Mouse (Mus musculus) megakaryocyte, adult 5-6 weeks (primary cell): Measurements from ENCODE around the gene Olfr1054. TPM values are rescaled to one million over a fixed set of nuclear protein-coding genes. Genes with fewer than 3 reads are reported as not detected.
"Not testable (repeated sequence)": the region's sequence is repeated elsewhere in the genome, so short reads cannot be mapped to it uniquely, and the experiment has no call there.

Source experiments
- ATAC-seq: 2 replicates; pipeline ENCODE4 v1.8.0; 2016; ENCODE audit warnings: mild to moderate bottlenecking, inconsistent platforms; ENCODE audit not compliant: poor library complexity, severe bottlenecking
- total RNA-seq, 2 experiments: library from RNA; stranded (forward) in 1 of 2; stranded (reverse) in 1 of 2; fragments of 153-499, 151-499 nt in 1 of 2; fragments of 221-1000, 200-1000 nt in 1 of 2; gene quantifications; 2 replicates each; pipeline versions ENCODE4 v1.2.3 to v1.2.4; 2015 to 2017

Olfr1054 gene
- not detected in 2 replicates for total RNA-seq (2015)
- total RNA-seq (2017), result not detected in 2 replicates

DNA sequence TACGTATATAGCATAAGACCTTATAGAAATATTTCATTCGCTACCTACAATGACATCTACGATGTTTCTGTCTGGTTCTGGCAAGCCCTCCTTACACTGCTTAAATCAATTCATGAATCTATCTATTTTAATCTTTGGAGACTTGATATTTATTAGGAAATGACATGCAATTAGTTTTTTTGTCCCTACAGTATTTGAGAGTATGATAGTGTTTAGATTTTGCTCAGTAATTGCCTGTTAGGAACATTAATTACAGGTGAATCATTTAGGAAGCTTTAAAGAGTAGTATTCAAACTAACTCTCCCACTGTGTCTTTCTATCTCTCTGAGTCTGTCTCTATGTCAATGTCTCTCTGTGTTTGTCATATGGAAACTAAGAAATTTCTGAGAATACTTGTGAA is at the start of gene Olfr1054:
Olfr1054 (minus strand) TSS at position 101 of the 400 bp plus-strand sequence.
- no peak for ATAC-seq

DNA sequence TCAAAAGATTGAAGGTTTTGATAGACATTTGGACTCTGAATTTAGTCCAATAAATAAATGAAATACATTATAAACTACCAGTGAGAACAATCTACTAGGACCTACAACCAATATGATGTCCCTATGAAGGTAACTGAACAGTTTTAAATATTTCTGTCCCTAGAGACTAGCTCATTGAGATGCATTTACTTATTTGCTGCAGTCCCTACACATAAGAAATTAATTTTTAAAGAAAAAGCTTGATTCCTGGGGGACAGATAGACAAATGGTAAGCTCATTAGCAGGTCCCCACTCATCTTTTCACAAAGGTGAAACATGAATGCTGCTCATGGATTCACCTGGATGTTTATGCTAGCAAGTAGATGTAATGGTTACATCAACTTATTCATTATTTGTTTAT is 43.1 kb upstream of the Olfr1054 start, which contains the start of gene Olfr1057:
Olfr1057 (minus strand) TSS at position 101 of the 400 bp plus-strand sequence.
- ATAC-seq, result no peak

DNA sequence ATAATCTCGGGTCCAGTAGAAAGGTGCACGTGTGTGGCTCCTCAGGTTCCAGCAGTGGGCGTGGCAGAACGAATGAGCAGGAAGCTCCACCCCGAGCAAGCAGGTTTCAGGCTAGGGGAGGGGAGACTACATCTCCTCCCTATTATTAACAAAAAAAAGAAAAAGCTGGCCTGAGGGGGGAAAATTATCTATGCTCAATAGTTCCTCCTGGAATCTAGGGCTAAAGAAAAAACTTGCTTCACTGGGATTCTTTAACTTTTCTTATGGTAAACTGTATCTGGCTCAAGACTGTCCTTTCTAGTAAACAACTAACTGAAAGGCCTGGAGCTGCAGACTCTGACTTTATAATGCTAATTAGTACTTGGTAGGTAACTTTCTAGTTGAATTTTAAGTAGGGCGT is 31.1 kb upstream of the Olfr1054 start:
- ATAC-seq, result not testable (repeated sequence)

- ATAC-seq, result no peak
These were observed 27.1 kb upstream of the Olfr1054 start, which contains the start of gene Olfr1056 for GRCm38 (mm10) chr2:86362369-86362768. Olfr1056 (minus strand) TSS chr2:86362469.

DNA sequence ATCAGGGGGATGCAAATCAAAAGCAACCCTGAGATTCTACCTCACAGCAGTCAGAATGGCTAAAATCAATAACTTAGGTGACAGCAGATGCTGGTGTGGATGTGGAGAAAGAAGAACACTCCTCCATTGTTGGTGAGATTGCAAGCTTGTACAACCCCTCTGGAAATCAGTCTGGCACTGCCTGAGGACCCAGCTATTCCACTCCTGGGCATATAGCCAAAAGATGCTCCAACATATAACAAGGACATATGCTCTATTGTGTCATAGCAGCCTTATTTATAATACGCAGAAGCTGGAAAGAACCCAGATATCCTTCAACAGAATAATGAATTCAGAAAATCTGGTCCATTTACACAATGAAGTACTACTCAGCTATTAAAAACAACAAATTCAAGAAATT is 16.5 kb upstream of the Olfr1054 start:
- ATAC-seq, result not testable (repeated sequence)

- no peak for ATAC-seq
These were observed 15.0 kb upstream of the Olfr1054 start, which contains the start of gene Olfr1055 for GRCm38 (mm10) chr2:86350184-86350583. Olfr1055 (minus strand) TSS chr2:86350284.

DNA sequence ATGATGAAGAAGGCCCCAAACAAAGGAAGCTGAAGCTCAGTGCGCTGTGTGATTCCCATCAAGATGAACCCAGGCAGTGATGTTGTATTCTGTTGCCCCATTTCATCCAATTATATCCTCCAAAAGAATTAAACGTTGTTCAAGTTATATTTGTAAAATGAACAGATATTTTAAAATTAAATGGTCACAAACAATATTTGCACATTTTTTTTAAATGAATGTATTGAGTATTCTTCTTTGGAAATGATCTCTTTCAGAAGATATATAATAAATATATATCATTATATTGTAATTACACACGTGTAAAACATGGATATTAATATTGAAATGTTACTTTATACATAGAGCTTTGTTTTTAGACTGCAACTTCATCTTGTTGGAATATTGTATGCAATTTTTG is 20.0 kb downstream of the Olfr1054 start, which contains the start of gene Olfr1053:
Olfr1053 (minus strand) TSS at position 101 of the 400 bp plus-strand sequence.
- no peak for ATAC-seq

- ATAC-seq, result no peak
These were observed 43.1 kb downstream of the Olfr1054 start, which contains the start of gene Olfr1052 for GRCm38 (mm10) chr2:86292155-86292554. Olfr1052 (plus strand) TSS chr2:86292455.

Other genes starting within 250 kb of the Olfr1054 start
- gene Olfr1037, start 248.0 kb downstream of the Olfr1054 start, total RNA-seq (2015), result not detected in 2 replicates
- gene Olfr1037, start 248.0 kb downstream of the Olfr1054 start, total RNA-seq (2017), result not detected in 2 replicates
- not detected in 2 replicates for gene Olfr1039, start 199.5 kb downstream of the Olfr1054 start, total RNA-seq (2015)
- gene Olfr1039, start 199.5 kb downstream of the Olfr1054 start, total RNA-seq (2017), result not detected in 2 replicates
- not detected in 2 replicates for gene Olfr1040, start 188.7 kb downstream of the Olfr1054 start, total RNA-seq (2015)
- not detected in 2 replicates for gene Olfr1040, start 188.7 kb downstream of the Olfr1054 start, total RNA-seq (2017)
- not detected in 2 replicates for gene Olfr1042, start 173.6 kb downstream of the Olfr1054 start, total RNA-seq (2015)
- not detected in 2 replicates for gene Olfr1042, start 173.6 kb downstream of the Olfr1054 start, total RNA-seq (2017)
- gene Olfr1043, start 167.9 kb downstream of the Olfr1054 start, total RNA-seq (2015), result not detected in 2 replicates
- gene Olfr1043, start 167.9 kb downstream of the Olfr1054 start, total RNA-seq (2017), result not detected in 2 replicates
- gene Olfr1044, start 157.6 kb downstream of the Olfr1054 start, total RNA-seq (2015), result not detected in 2 replicates
- gene Olfr1044, start 157.6 kb downstream of the Olfr1054 start, total RNA-seq (2017), result not detected in 2 replicates
- not detected in 2 replicates for gene Olfr52, start 149.8 kb downstream of the Olfr1054 start, total RNA-seq (2015)
- gene Olfr52, start 149.8 kb downstream of the Olfr1054 start, total RNA-seq (2017), result not detected in 2 replicates
- gene Olfr1045, start 132.4 kb downstream of the Olfr1054 start, total RNA-seq (2015), result not detected in 2 replicates
- not detected in 2 replicates for gene Olfr1045, start 132.4 kb downstream of the Olfr1054 start, total RNA-seq (2017)
- gene Olfr1046, start 116.1 kb downstream of the Olfr1054 start, total RNA-seq (2015), result not detected in 2 replicates
- gene Olfr1046, start 116.1 kb downstream of the Olfr1054 start, total RNA-seq (2017), result not detected in 2 replicates
- not detected in 2 replicates for gene Olfr1047, start 104.0 kb downstream of the Olfr1054 start, total RNA-seq (2015)
- gene Olfr1047, start 104.0 kb downstream of the Olfr1054 start, total RNA-seq (2017), result not detected in 2 replicates
- not detected in 2 replicates for gene Olfr1048, start 95.1 kb downstream of the Olfr1054 start, total RNA-seq (2015)
- gene Olfr1048, start 95.1 kb downstream of the Olfr1054 start, total RNA-seq (2017), result not detected in 2 replicates
- not detected in 2 replicates for gene Olfr1049, start 77.1 kb downstream of the Olfr1054 start, total RNA-seq (2015)
- gene Olfr1049, start 77.1 kb downstream of the Olfr1054 start, total RNA-seq (2017), result 0.37 TPM in 1 of 2 replicates, not detected in the other
- not detected in 2 replicates for gene Olfr1051, start 56.3 kb downstream of the Olfr1054 start, total RNA-seq (2015)
- not detected in 2 replicates for gene Olfr1051, start 56.3 kb downstream of the Olfr1054 start, total RNA-seq (2017)
- not detected in 2 replicates for gene Olfr1052, start 43.0 kb downstream of the Olfr1054 start, total RNA-seq (2015)
- gene Olfr1052, start 43.0 kb downstream of the Olfr1054 start, total RNA-seq (2017), result not detected in 2 replicates
- not detected in 2 replicates for gene Olfr1053, start 20.1 kb downstream of the Olfr1054 start, total RNA-seq (2015)
- gene Olfr1053, start 20.1 kb downstream of the Olfr1054 start, total RNA-seq (2017), result not detected in 2 replicates
- gene Olfr1055, start 14.9 kb upstream of the Olfr1054 start, total RNA-seq (2015), result not detected in 2 replicates
- not detected in 2 replicates for gene Olfr1055, start 14.9 kb upstream of the Olfr1054 start, total RNA-seq (2017)
- gene Olfr1056, start 27.0 kb upstream of the Olfr1054 start, total RNA-seq (2015), result not detected in 2 replicates
- not detected in 2 replicates for gene Olfr1056, start 27.0 kb upstream of the Olfr1054 start, total RNA-seq (2017)
- gene Olfr1057, start 43.0 kb upstream of the Olfr1054 start, total RNA-seq (2015), result not detected in 2 replicates
- not detected in 2 replicates for gene Olfr1057, start 43.0 kb upstream of the Olfr1054 start, total RNA-seq (2017)
- gene Olfr1058, start 53.1 kb upstream of the Olfr1054 start, total RNA-seq (2015), result not detected in 2 replicates
- gene Olfr1058, start 53.1 kb upstream of the Olfr1054 start, total RNA-seq (2017), result not detected in 2 replicates
- gene Olfr1061, start 78.6 kb upstream of the Olfr1054 start, total RNA-seq (2015), result not detected in 2 replicates
- gene Olfr1061, start 78.6 kb upstream of the Olfr1054 start, total RNA-seq (2017), result not detected in 2 replicates
- not detected in 2 replicates for gene Olfr1062, start 91.3 kb upstream of the Olfr1054 start, total RNA-seq (2015)
- gene Olfr1062, start 91.3 kb upstream of the Olfr1054 start, total RNA-seq (2017), result not detected in 2 replicates
- not detected in 2 replicates for gene Olfr1065, start 115.2 kb upstream of the Olfr1054 start, total RNA-seq (2015)
- gene Olfr1065, start 115.2 kb upstream of the Olfr1054 start, total RNA-seq (2017), result not detected in 2 replicates
- not detected in 2 replicates for gene Olfr1066, start 120.8 kb upstream of the Olfr1054 start, total RNA-seq (2015)
- gene Olfr1066, start 120.8 kb upstream of the Olfr1054 start, total RNA-seq (2017), result not detected in 2 replicates
- gene Olfr228, start 152.0 kb upstream of the Olfr1054 start, total RNA-seq (2015), result not detected in 2 replicates
- gene Olfr228, start 152.0 kb upstream of the Olfr1054 start, total RNA-seq (2017), result not detected in 2 replicates
- gene Olfr1076, start 173.0 kb upstream of the Olfr1054 start, total RNA-seq (2015), result not detected in 2 replicates
- gene Olfr1076, start 173.0 kb upstream of the Olfr1054 start, total RNA-seq (2017), result not detected in 2 replicates
- not detected in 2 replicates for gene Olfr1079, start 207.0 kb upstream of the Olfr1054 start, total RNA-seq (2015)
- gene Olfr1079, start 207.0 kb upstream of the Olfr1054 start, total RNA-seq (2017), result not detected in 2 replicates
- gene Olfr1080, start 222.8 kb upstream of the Olfr1054 start, total RNA-seq (2015), result not detected in 2 replicates
- gene Olfr1080, start 222.8 kb upstream of the Olfr1054 start, total RNA-seq (2017), result not detected in 2 replicates